Mouse (Mus musculus): ENCODE results near the gene Rassf9.
A peak's percentile ranks its signal among the peaks of the same experiment; 100 is the strongest.

The Rassf9 gene

GRCm38 (mm10) chr10:102511807-102512461 is at the start of gene Rassf9:
Rassf9 (plus strand) TSS chr10:102512222.
- no peak for DNase-seq

GRCm38 (mm10) chr10:102469412-102469811 is 42.6 kb upstream of the Rassf9 start:
- no peak for DNase-seq

- no peak for DNase-seq
These were observed 21.6 kb upstream of the Rassf9 start, which contains the start of gene Nts for GRCm38 (mm10) chr10:102490386-102490785. Nts (minus strand) TSS chr10:102490486.

GRCm38 (mm10) chr10:102491792-102492191 is 20.2 kb upstream of the Rassf9 start:
- peak; percentile 56 for DNase-seq

- DNase-seq, result peak; percentile 26
These were observed 13.3 kb upstream of the Rassf9 start for GRCm38 (mm10) chr10:102498754-102499153.

- no peak for DNase-seq
These were observed 4.6 kb upstream of the Rassf9 start for GRCm38 (mm10) chr10:102507386-102507785.

GRCm38 (mm10) chr10:102511461-102511806 is 588 bp upstream of the Rassf9 start:
- DNase-seq, result no peak

GRCm38 (mm10) chr10:102514159-102514558 is 2.1 kb downstream of the Rassf9 start:
- no peak for DNase-seq

- DNase-seq, result no peak
These were observed 15.9 kb downstream of the Rassf9 start for GRCm38 (mm10) chr10:102527901-102528300.

- DNase-seq, result no peak
These were observed 41.9 kb downstream of the Rassf9 start for GRCm38 (mm10) chr10:102553941-102554340.

- DNase-seq, result no peak
These were observed 50.5 kb downstream of the Rassf9 start for GRCm38 (mm10) chr10:102562488-102562887.

GRCm38 (mm10) chr10:102577970-102578369 is 65.9 kb downstream of the Rassf9 start:
- no peak for DNase-seq

- DNase-seq, result no peak
These were observed 82.3 kb downstream of the Rassf9 start for GRCm38 (mm10) chr10:102594306-102594705.

All from retina, postnatal 1 day (tissue).